Mouse (Mus musculus): Measurements from ENCODE around the gene Atf3.

DNA sequence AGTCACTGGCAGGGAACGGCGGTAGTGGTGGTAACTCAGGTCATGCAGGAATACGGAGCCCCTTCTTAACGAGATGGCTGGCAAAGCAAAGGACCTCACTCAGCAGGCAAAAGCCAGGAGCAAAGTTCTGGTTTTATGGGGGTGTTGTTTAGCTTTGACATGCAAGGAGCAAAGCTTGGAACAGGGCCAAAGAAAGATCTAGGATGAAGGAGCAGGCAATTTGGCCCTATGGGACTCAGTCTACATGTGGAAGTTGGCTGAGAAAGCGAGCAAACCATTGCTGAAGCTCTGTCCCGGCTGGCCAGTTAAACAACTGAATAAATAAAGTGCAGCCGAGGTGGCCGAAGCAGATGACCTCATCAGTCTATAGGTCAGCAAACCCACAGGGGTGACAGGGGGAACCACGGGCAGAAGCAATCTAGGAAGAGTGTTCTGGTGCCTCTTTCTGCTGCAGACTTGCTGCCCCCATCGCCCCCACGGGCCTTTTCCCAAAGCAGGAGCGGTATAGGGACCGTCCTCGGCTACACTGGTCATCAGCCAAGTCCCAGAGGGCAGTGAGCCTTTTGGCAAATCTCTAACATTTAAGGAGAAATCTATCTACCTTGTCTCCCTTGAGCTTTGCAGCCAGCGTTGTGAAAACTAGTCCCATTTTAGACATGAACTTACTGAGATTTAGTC is 39.2 kb downstream of the Atf3 start:
- TF ChIP-seq EP300 (optimal IDR thresholded peaks at IDR 0.05): no peak
- TF ChIP-seq CTCF (IDR thresholded peaks at IDR 0.05; ENCODE audit: low read depth): no peak
